Mouse (Mus musculus) bone marrow, adult 2 months (tissue): ENCODE measurements around the gene Snx9.

Experiments
- CTCF ChIP-seq: fragments of 200-500 bp; IDR thresholded peaks from 2 replicates; pipeline ENCODE4 v1.5.1; 2011; ENCODE audit warnings: low read length, control low read depth; ENCODE audit not compliant: control insufficient read depth, insufficient read depth
- POLR2A ChIP-seq: fragments of 200-500 bp; IDR thresholded peaks from 2 replicates; pipeline ENCODE4 v1.6.1; 2011; ENCODE audit warnings: low read depth, mild to moderate bottlenecking, control low read depth, low read length, borderline replicate concordance; ENCODE audit not compliant: control insufficient read depth

GRCm38 (mm10) chr17:5823032-5823431 is 18.1 kb upstream of the Snx9 start:
- TF ChIP-seq POLR2A (no peak), CTCF (no peak)
